Mouse (Mus musculus) E14TG2a.4 (cell line): ENCODE measurements around the gene Foxf1.

Source experiments
- H3K27me3 ChIP-seq: 2 replicates; pipeline ENCODE4 v1.6.1; 2014; ENCODE audit warnings: low read length, control low read depth; ENCODE audit not compliant: insufficient read depth
- H3K36me3 ChIP-seq: 2 replicates; pipeline ENCODE4 v1.6.1; 2014; ENCODE audit warnings: low read length, control low read depth; ENCODE audit not compliant: insufficient read depth
- H3K4me1 ChIP-seq: replicated peaks from 2 replicates; pipeline ENCODE4 v1.6.1; 2014; ENCODE audit warnings: low read depth, low read length, control low read depth
- H3K4me3 ChIP-seq: replicated peaks from 2 replicates; pipeline ENCODE4 v1.5.1; 2014; ENCODE audit warnings: mild to moderate bottlenecking, low read length
- H3K9me3 ChIP-seq: 2 replicates; pipeline ENCODE4 v1.6.1; 2014; ENCODE audit warnings: low read length, control low read depth
- CTCF ChIP-seq: conservative IDR thresholded peaks from 2 replicates; pipeline ENCODE4 v1.5.1; 2014; ENCODE audit warnings: low read length
- NANOG ChIP-seq: IDR thresholded peaks from 2 replicates; pipeline ENCODE4 v1.6.1; 2014; ENCODE audit warnings: borderline replicate concordance, low read length, mixed read lengths
- POU5F1 ChIP-seq: IDR thresholded peaks from 2 replicates; pipeline ENCODE4 v1.6.1; 2014; ENCODE audit warnings: low read length, borderline replicate concordance

Gene Foxf1

GRCm38 (mm10) chr8:121079201-121079600 lies 5.0 kb upstream of the Foxf1 start:
- Histone ChIP-seq H3K4me1 (peaks cover 36% of the 10 kb centered on the region), H3K36me3 (no peaks in the 10 kb centered on the region), H3K4me3 (no peak overlapping the region), H3K27me3 (peaks cover 95% of the 10 kb centered on the region), H3K9me3 (no peaks in the 10 kb centered on the region)
- TF ChIP-seq POU5F1 (no peak), CTCF (no peak), NANOG (no peak)

- H3K4me3 ChIP-seq, result no peak overlapping the region
- H3K4me1 ChIP-seq, result peaks cover 35% of the 10 kb centered on the region
- no peaks in the 10 kb centered on the region for H3K36me3 ChIP-seq
- no peak for TF ChIP-seq POU5F1
- no peak for TF ChIP-seq CTCF
- TF ChIP-seq NANOG, result no peak
- peaks cover 94% of the 10 kb centered on the region for H3K27me3 ChIP-seq
- no peaks in the 10 kb centered on the region for H3K9me3 ChIP-seq
Measured at GRCm38 (mm10) chr8:121079944-121080343, 4.2 kb upstream of the Foxf1 start.

- no peaks in the 10 kb centered on the region for H3K36me3 ChIP-seq
- H3K4me1 ChIP-seq, result peaks cover 37% of the 10 kb centered on the region
- no peak for TF ChIP-seq CTCF
- TF ChIP-seq POU5F1, result no peak
- no peak overlapping the region for H3K4me3 ChIP-seq
- H3K9me3 ChIP-seq, result no peaks in the 10 kb centered on the region
- H3K27me3 ChIP-seq, result peaks cover 94% of the 10 kb centered on the region
Measured at GRCm38 (mm10) chr8:121080361-121081090, 3.7 kb upstream of the Foxf1 start.

- H3K4me1 ChIP-seq, result peaks cover 33% of the 10 kb centered on the region
- H3K9me3 ChIP-seq, result no peaks in the 10 kb centered on the region
- H3K4me3 ChIP-seq, result no peak overlapping the region
- peaks cover 94% of the 10 kb centered on the region for H3K27me3 ChIP-seq
- H3K36me3 ChIP-seq, result no peaks in the 10 kb centered on the region
- TF ChIP-seq POU5F1 (no peak), CTCF (no peak), NANOG (no peak)
Measured at GRCm38 (mm10) chr8:121081398-121081797, 2.8 kb upstream of the Foxf1 start.

- Histone ChIP-seq H3K4me3 (peak overlapping the region; percentile 78), H3K9me3 (no peaks in the 10 kb centered on the region), H3K36me3 (no peaks in the 10 kb centered on the region), H3K27me3 (peaks cover 94% of the 10 kb centered on the region), H3K4me1 (peaks cover 36% of the 10 kb centered on the region)
- TF ChIP-seq CTCF (no peak), POU5F1 (no peak; the same call in 1 of the 2 replicates), NANOG (no peak)
Measured at GRCm38 (mm10) chr8:121082218-121083092, 1.7 kb upstream of the Foxf1 start.

GRCm38 (mm10) chr8:121083093-121083935 lies 872 bp upstream of the Foxf1 start:
- H3K9me3 ChIP-seq, result no peaks in the 10 kb centered on the region
- peaks cover 36% of the 10 kb centered on the region for H3K4me1 ChIP-seq
- TF ChIP-seq POU5F1 (no peak), CTCF (no peak), NANOG (no peak)
- H3K27me3 ChIP-seq, result peaks cover 94% of the 10 kb centered on the region
- H3K4me3 ChIP-seq, result peak overlapping the region; percentile 78
- no peaks in the 10 kb centered on the region for H3K36me3 ChIP-seq

GRCm38 (mm10) chr8:121083936-121084209 lies 313 bp upstream of the Foxf1 start:
- H3K36me3 ChIP-seq, result no peaks in the 10 kb centered on the region

GRCm38 (mm10) chr8:121085011-121085410 lies 825 bp downstream of the Foxf1 start:
- H3K9me3 ChIP-seq, result no peaks in the 10 kb centered on the region
- H3K27me3 ChIP-seq, result peaks cover 94% of the 10 kb centered on the region
- TF ChIP-seq POU5F1, result no peak
- TF ChIP-seq NANOG, result no peak
- TF ChIP-seq CTCF, result no peak
- H3K4me3 ChIP-seq, result peak overlapping the region; percentile 69
- no peaks in the 10 kb centered on the region for H3K36me3 ChIP-seq
- peaks cover 49% of the 10 kb centered on the region for H3K4me1 ChIP-seq

More at GRCm38 (mm10) chr8:121083936-121084209, 313 bp upstream of the Foxf1 start:
- no peaks in the 10 kb centered on the region for H3K9me3 ChIP-seq
- peaks cover 94% of the 10 kb centered on the region for H3K27me3 ChIP-seq
- H3K4me3 ChIP-seq, result peak overlapping the region; percentile 78
- TF ChIP-seq CTCF, result no peak
- no peak for TF ChIP-seq NANOG
- no peak for TF ChIP-seq POU5F1
- peaks cover 40% of the 10 kb centered on the region for H3K4me1 ChIP-seq
